Mouse (Mus musculus) C2C12 (cell line): ENCODE measurements at regions not wholly inside any gene's neighbourhood (a gene's known extent, or its start where the extent isn't known, plus 50 kb on each side); places are given as distances from the start of the nearest gene placed in this dataset.

ENCODE experiments used
- CEBPB ChIP-seq: IDR thresholded peaks from one replicate; pipeline ENCODE4 v1.6.1; 2011; ENCODE audit warnings: low read depth, mild to moderate bottlenecking, control low read depth, moderate library complexity
- CTCF ChIP-seq: IDR thresholded peaks from one replicate; pipeline ENCODE4 v1.5.1; 2011; ENCODE audit not compliant: control insufficient read depth, insufficient read depth, insufficient read length
- FOSL1 ChIP-seq: IDR thresholded peaks from one replicate; pipeline ENCODE4 v1.8.0; 2011; ENCODE audit warnings: mild to moderate bottlenecking, low read length; ENCODE audit not compliant: poor library complexity, insufficient read depth, severe bottlenecking
- MAX ChIP-seq: IDR thresholded peaks from one replicate; pipeline ENCODE4 v1.6.1; 2011; ENCODE audit warnings: mild to moderate bottlenecking, control low read depth
- MYOD1 ChIP-seq: IDR thresholded peaks from one replicate; pipeline ENCODE4 v1.6.1; 2011; ENCODE audit warnings: low read depth; ENCODE audit not compliant: control insufficient read depth, insufficient read length
- MYOG ChIP-seq: IDR thresholded peaks from one replicate; pipeline ENCODE4 v1.6.1; 2011; ENCODE audit not compliant: control insufficient read depth, insufficient read length; ENCODE audit errors: extremely low read depth
- USF1 ChIP-seq: IDR thresholded peaks from one replicate; pipeline ENCODE4 v1.6.1; 2011; ENCODE audit warnings: low read depth, mild to moderate bottlenecking, control low read depth, moderate library complexity

DNA sequence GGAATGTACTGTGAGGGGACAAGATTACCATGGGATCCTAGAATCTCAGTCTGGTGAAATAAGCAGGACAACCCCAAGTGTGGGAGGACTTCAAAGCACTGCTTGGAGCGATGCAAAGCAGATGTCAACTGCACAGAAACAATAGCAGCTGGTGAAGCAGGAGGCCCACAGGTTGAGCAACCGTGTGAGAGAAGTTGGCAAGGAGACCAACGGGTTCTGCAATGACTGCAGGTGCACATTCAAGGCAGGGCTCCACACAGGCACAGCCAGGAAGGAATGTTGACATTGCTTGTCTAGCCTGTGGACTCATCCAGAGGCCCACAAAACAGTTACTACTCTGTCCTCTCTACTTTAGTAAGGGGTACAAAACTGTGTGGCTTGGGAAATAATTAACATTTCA, 150.4 kb upstream of the Ahr start:
- TF ChIP-seq MAX (no peak), MYOG (no peak), CTCF (no peak), MYOD1 (no peak), USF1 (no peak), CEBPB (no peak), FOSL1 (no peak)
